Mouse (Mus musculus) midbrain, embryonic 10.5 days (tissue): ENCODE results near the gene Olfr839-ps1. TPM values are rescaled to one million over a fixed set of nuclear protein-coding genes. Genes with fewer than 3 reads are reported as not detected.

ENCODE experiments used
- DNase-seq: peaks from one replicate; pipeline ENCODE4 v3.0.0-alpha.2; 2017; ENCODE audit warnings: low spot score
- H3K27ac ChIP-seq: fragments of 300-500 bp; sonication (generic); replicated peaks from 2 replicates; pipeline ENCODE4 v1.5.1; 2016; ENCODE audit warnings: mild to moderate bottlenecking
- H3K27me3 ChIP-seq: fragments of 300-500 bp; sonication (generic); 2 replicates; pipeline ENCODE4 v1.6.1; 2016; ENCODE audit warnings: low read depth, mild to moderate bottlenecking; ENCODE audit not compliant: poor library complexity, severe bottlenecking
- H3K36me3 ChIP-seq: fragments of 300-500 bp; sonication (generic); 2 replicates; pipeline ENCODE4 v1.6.1; 2016; ENCODE audit warnings: mild to moderate bottlenecking, moderate library complexity
- H3K4me1 ChIP-seq: fragments of 300-500 bp; sonication (generic); 2 replicates; pipeline ENCODE4 v1.6.1; 2016
- H3K4me3 ChIP-seq: fragments of 300-500 bp; sonication (generic); 2 replicates; pipeline ENCODE4 v1.5.1; 2016; ENCODE audit warnings: mild to moderate bottlenecking, moderate library complexity
- H3K9me3 ChIP-seq: fragments of 300-500 bp; sonication (generic); replicated peaks from 2 replicates; pipeline ENCODE4 v1.6.1; 2016; ENCODE audit warnings: mild to moderate bottlenecking
- WGBS: fragments of 180-500 bp; shearing (Covaris S2); methylation state at CpG from one replicate; pipeline ENCODE4 v1.1.7; 2016; 5-methylcytosine and 5-hydroxymethylcytosine counted together
- polyA plus RNA-seq: library from polyadenylated mRNA; unstranded; fragments of >200 nt; fragmentation: Nextera tagmentation; extraction: Ambion mirVana; gene quantifications from 2 replicates; pipeline ENCODE4 v1.2.1, GENCODE M21; 2016

The Olfr839-ps1 gene
- polyA plus RNA-seq, result not detected in 2 replicates

GRCm38 (mm10) chr9:19177212-19177611 lies at the start of gene Olfr839-ps1:
TSS of gene Olfr839-ps1 (minus strand) at chr9:19177312.
- Histone ChIP-seq H3K27ac (no peak within 1 kb of the TSS), H3K27me3 (no peaks in the 10 kb centered on the region), H3K4me1 (no peaks in the 10 kb centered on the region), H3K4me3 (no peak within 1 kb of the TSS), H3K9me3 (peaks cover 31% of the 10 kb centered on the region; the same call in 1 of the 2 replicates), H3K36me3 (no peaks in the 10 kb centered on the region)
- 91% methylated on average over 1 of the region's 1 CpGs for WGBS
- no peak for DNase-seq

- Histone ChIP-seq H3K27ac (no peak within 1 kb of the TSS), H3K36me3 (no peaks in the 10 kb centered on the region), H3K9me3 (peaks cover 16% of the 10 kb centered on the region; the same call in 1 of the 2 replicates), H3K4me3 (no peak within 1 kb of the TSS), H3K27me3 (no peaks in the 10 kb centered on the region), H3K4me1 (no peaks in the 10 kb centered on the region)
- no peak for DNase-seq
- 79% methylated on average over 1 of the region's 1 CpGs for WGBS
Observed at GRCm38 (mm10) chr9:19136017-19136416, 41.1 kb downstream of the Olfr839-ps1 start, which contains the start of gene Olfr837. TSS of gene Olfr837 (plus strand) at chr9:19136317.

GRCm38 (mm10) chr9:19120082-19120481 lies 57.0 kb downstream of the Olfr839-ps1 start, which contains the start of gene Olfr836:
TSS of gene Olfr836 (plus strand) at chr9:19120382.
- no peak for DNase-seq
- no peaks in the 10 kb centered on the region for H3K4me1 ChIP-seq
- H3K4me3 ChIP-seq, result no peak within 1 kb of the TSS
- H3K27me3 ChIP-seq, result no peaks in the 10 kb centered on the region
- H3K36me3 ChIP-seq, result no peaks in the 10 kb centered on the region
- H3K27ac ChIP-seq, result no peak within 1 kb of the TSS
- H3K9me3 ChIP-seq, result peaks cover 10% of the 10 kb centered on the region

Other genes starting within 250 kb of the Olfr839-ps1 start
- not detected in 2 replicates for gene Olfr832, start 240.2 kb downstream of the Olfr839-ps1 start, polyA plus RNA-seq
- not detected in 2 replicates for gene Olfr834, start 189.3 kb downstream of the Olfr839-ps1 start, polyA plus RNA-seq
- gene Olfr835, start 144.6 kb downstream of the Olfr839-ps1 start, polyA plus RNA-seq, result not detected in 2 replicates
- gene Olfr836, start 56.9 kb downstream of the Olfr839-ps1 start, polyA plus RNA-seq, result not detected in 2 replicates
- gene Olfr837, start 41.0 kb downstream of the Olfr839-ps1 start, polyA plus RNA-seq, result not detected in 2 replicates
- gene Olfr843, start 74.7 kb upstream of the Olfr839-ps1 start, polyA plus RNA-seq, result not detected in 2 replicates
- gene Olfr844, start 139.0 kb upstream of the Olfr839-ps1 start, polyA plus RNA-seq, result not detected in 2 replicates
- not detected in 2 replicates for gene Olfr845, start 159.1 kb upstream of the Olfr839-ps1 start, polyA plus RNA-seq
- gene Olfr846, start 186.7 kb upstream of the Olfr839-ps1 start, polyA plus RNA-seq, result not detected in 2 replicates
- not detected in 2 replicates for gene Olfr847, start 201.4 kb upstream of the Olfr839-ps1 start, polyA plus RNA-seq